Mouse (Mus musculus) embryonic facial prominence, embryonic 13.5 days (tissue): Measurements from ENCODE around the gene Wipi1. TPM values are rescaled to one million over a fixed set of nuclear protein-coding genes. Genes with fewer than 3 reads are reported as not detected.

Experiments
- ATAC-seq: fragments of 200-750 bp; cut with Nextera tagmentation; 2 replicates; pipeline ENCODE4 v1.8.0; 2017; ENCODE audit warnings: low read depth; ENCODE audit not compliant: insufficient number of reproducible peaks, insufficient read depth, low FRiP score, low TSS enrichment
- H3K27ac ChIP-seq: fragments of 300-500 bp; sonication (generic); 2 replicates; pipeline ENCODE4 v1.5.1; 2015; ENCODE audit warnings: moderate library complexity, mild to moderate bottlenecking, inconsistent platforms
- H3K27me3 ChIP-seq: fragments of 300-500 bp; sonication (generic); 2 replicates; pipeline ENCODE4 v1.6.1; 2015; ENCODE audit warnings: mild to moderate bottlenecking, inconsistent platforms
- H3K36me3 ChIP-seq: fragments of 300-500 bp; sonication (generic); 2 replicates; pipeline ENCODE4 v1.6.1; 2015; ENCODE audit warnings: mild to moderate bottlenecking, inconsistent platforms
- H3K4me1 ChIP-seq: fragments of 300-500 bp; sonication (generic); 2 replicates; pipeline ENCODE4 v1.6.1; 2015; ENCODE audit warnings: inconsistent platforms
- H3K4me2 ChIP-seq: fragments of 300-500 bp; sonication (generic); 2 replicates; pipeline ENCODE4 v1.6.1; 2015; ENCODE audit warnings: moderate library complexity, mild to moderate bottlenecking, inconsistent platforms
- H3K4me3 ChIP-seq: fragments of 300-500 bp; sonication (generic); 2 replicates; pipeline ENCODE4 v1.5.1; 2015; ENCODE audit warnings: mild to moderate bottlenecking, inconsistent platforms
- H3K9ac ChIP-seq: fragments of 300-500 bp; sonication (generic); 2 replicates; pipeline ENCODE4 v1.6.1; 2015; ENCODE audit warnings: mild to moderate bottlenecking, inconsistent platforms
- H3K9me3 ChIP-seq: fragments of 300-500 bp; sonication (generic); 2 replicates; pipeline ENCODE4 v1.6.1; 2016; ENCODE audit warnings: inconsistent platforms
- WGBS: fragments of 180-500 bp; shearing (Covaris S2); methylation state at CpG from one replicate; pipeline ENCODE4 v1.1.7; 2015; ENCODE audit warnings: mixed read lengths; 5-methylcytosine and 5-hydroxymethylcytosine counted together
- polyA plus RNA-seq: library from polyadenylated mRNA; unstranded; fragments of >200 nt; fragmentation: Nextera tagmentation; extraction: Ambion mirVana; gene quantifications from 2 replicates; pipeline ENCODE4 v1.2.1, GENCODE M21; 2015

The Wipi1 gene
- polyA plus RNA-seq, 1 experiment from 2014 or later = 53.5 TPM

- H3K27me3 ChIP-seq = no peaks in the 10 kb centered on the region
- no peak overlapping the region for H3K27ac ChIP-seq
- 72% methylated on average over 7 of the region's 7 CpGs for WGBS
- no peak for ATAC-seq
- H3K9ac ChIP-seq = no peak overlapping the region
- no peaks in the 10 kb centered on the region for H3K4me1 ChIP-seq
- no peak overlapping the region for H3K4me3 ChIP-seq
- H3K36me3 ChIP-seq = peaks cover 14% of the 10 kb centered on the region
- no peak overlapping the region for H3K4me2 ChIP-seq
- no peaks in the 10 kb centered on the region for H3K9me3 ChIP-seq
Observed at GRCm38 (mm10) chr11:109569809-109570208, 42.0 kb downstream of the Wipi1 start.

DNA sequence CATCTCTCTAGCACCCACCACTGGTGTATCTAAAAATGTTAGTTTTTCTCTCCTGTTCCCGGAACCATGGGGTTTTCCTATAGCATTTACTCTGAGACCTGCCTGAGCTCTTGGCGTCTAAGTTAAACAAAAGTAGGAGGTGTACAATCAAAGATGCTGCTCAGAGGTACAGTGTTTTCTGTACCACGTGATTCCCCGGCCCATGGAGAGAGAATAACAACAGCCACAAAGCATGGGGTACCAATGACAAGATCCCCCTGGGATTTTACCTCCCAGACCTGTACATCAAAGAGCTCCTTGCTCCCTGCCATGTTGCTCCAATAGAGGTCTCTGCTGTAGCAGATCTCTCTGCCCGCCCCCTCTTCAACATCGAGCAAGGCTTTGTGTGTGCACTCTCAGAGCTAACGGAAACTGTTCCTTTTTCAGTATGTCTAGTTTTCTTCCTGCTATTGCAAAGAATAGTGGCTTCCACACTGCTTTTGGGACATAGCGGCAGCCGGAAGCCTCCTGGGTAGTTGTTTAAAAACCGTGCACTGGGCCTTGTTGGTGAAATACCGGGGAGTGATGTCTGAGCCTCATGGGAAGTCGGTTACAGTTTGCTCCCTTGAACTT lies 42.7 kb downstream of the Wipi1 start:
- H3K4me3 ChIP-seq = no peak overlapping the region
- no peaks in the 10 kb centered on the region for H3K4me1 ChIP-seq
- H3K27ac ChIP-seq = no peak overlapping the region
- no peaks in the 10 kb centered on the region for H3K27me3 ChIP-seq
- no peak overlapping the region for H3K9ac ChIP-seq
- 70% methylated on average over 12 of the region's 12 CpGs for WGBS
- no peak overlapping the region for H3K4me2 ChIP-seq
- no peaks in the 10 kb centered on the region for H3K9me3 ChIP-seq
- ATAC-seq = no peak
- H3K36me3 ChIP-seq = peaks cover 14% of the 10 kb centered on the region

- Histone ChIP-seq H3K9me3 (no peaks in the 10 kb centered on the region), H3K4me1 (peaks cover 12% of the 10 kb centered on the region; the same call in 1 of the 2 replicates), H3K27ac (no peak overlapping the region), H3K4me3 (no peak overlapping the region), H3K4me2 (no peak overlapping the region), H3K27me3 (no peaks in the 10 kb centered on the region), H3K36me3 (no peaks in the 10 kb centered on the region), H3K9ac (no peak overlapping the region)
- WGBS = 74% methylated on average over 15 of the region's 15 CpGs
- ATAC-seq = no peak
Observed at GRCm38 (mm10) chr11:109564466-109565214, 47.1 kb downstream of the Wipi1 start.

- no peaks in the 10 kb centered on the region for H3K27me3 ChIP-seq
- no peak overlapping the region for H3K4me2 ChIP-seq
- H3K9ac ChIP-seq = no peak overlapping the region
- H3K4me3 ChIP-seq = no peak overlapping the region
- no peak overlapping the region for H3K27ac ChIP-seq
- WGBS = 87% methylated on average over 4 of the region's 4 CpGs
- peaks cover 12% of the 10 kb centered on the region; the same call in 1 of the 2 replicates for H3K4me1 ChIP-seq
- no peaks in the 10 kb centered on the region for H3K36me3 ChIP-seq
- ATAC-seq = no peak
- H3K9me3 ChIP-seq = no peaks in the 10 kb centered on the region
Observed at GRCm38 (mm10) chr11:109563708-109564107, 48.1 kb downstream of the Wipi1 start.

DNA sequence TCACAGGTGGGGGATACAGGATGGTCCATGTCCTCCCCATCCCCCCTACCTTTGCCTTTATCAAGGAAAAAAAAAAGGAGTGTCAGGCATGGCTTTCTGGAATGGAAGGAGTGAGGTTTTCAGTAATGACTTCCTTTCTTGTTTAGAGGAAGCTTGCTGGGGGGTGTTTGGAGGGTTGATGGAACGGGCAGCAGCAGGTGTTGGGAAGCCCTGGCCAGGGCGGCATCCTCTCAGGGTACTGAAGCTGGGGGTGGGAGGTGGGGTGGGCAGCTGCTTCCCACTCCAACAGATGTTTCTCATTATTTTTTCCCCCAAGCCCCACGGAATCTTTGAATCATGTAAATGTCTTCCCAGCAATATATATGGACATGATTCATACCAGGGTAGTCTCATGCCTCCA lies 50.3 kb downstream of the Wipi1 start:
- no peak for ATAC-seq
- H3K4me2 ChIP-seq = no peak overlapping the region
- no peak overlapping the region for H3K4me3 ChIP-seq
- no peak overlapping the region for H3K9ac ChIP-seq
- H3K4me1 ChIP-seq = peaks cover 12% of the 10 kb centered on the region; the same call in 1 of the 2 replicates
- no peak overlapping the region for H3K27ac ChIP-seq
- no peaks in the 10 kb centered on the region for H3K27me3 ChIP-seq
- no peaks in the 10 kb centered on the region for H3K9me3 ChIP-seq
- WGBS = 26% methylated on average over 3 of the region's 3 CpGs
- H3K36me3 ChIP-seq = no peaks in the 10 kb centered on the region

- Histone ChIP-seq H3K4me2 (no peak overlapping the region), H3K36me3 (no peaks in the 10 kb centered on the region), H3K4me3 (no peak overlapping the region), H3K27me3 (no peaks in the 10 kb centered on the region), H3K9ac (no peak overlapping the region), H3K27ac (no peak overlapping the region), H3K4me1 (peaks cover 12% of the 10 kb centered on the region; the same call in 1 of the 2 replicates), H3K9me3 (no peaks in the 10 kb centered on the region)
- no peak for ATAC-seq
- WGBS = 25% methylated on average over 9 of the region's 9 CpGs
Observed at GRCm38 (mm10) chr11:109560793-109561257, 50.9 kb downstream of the Wipi1 start.

DNA sequence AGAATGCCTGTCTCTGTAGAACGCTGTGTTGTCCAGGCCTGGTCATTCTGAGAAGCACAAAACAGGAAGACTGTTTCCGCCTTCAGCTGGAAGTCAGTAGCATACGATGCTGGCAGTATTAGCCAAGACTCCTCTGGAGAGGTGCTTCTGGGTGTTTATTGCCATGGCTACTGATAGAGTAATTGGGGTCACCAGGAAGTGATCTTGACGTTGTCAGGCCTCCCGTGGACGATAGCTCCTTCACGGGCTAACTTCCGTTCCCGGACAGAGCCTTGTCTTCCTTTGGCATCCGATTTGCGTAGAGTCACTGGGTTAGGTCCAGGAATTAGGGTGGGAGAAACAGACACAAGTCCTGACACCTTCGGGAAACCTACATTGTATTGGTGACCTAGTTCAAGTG lies 52.5 kb downstream of the Wipi1 start:
- H3K4me3 ChIP-seq = no peak overlapping the region
- no peaks in the 10 kb centered on the region for H3K9me3 ChIP-seq
- ATAC-seq = no peak
- no peaks in the 10 kb centered on the region for H3K27me3 ChIP-seq
- no peak overlapping the region for H3K9ac ChIP-seq
- H3K27ac ChIP-seq = no peak overlapping the region
- peaks cover 16% of the 10 kb centered on the region; the same call in 1 of the 2 replicates for H3K4me1 ChIP-seq
- no peaks in the 10 kb centered on the region for H3K36me3 ChIP-seq
- WGBS = 86% methylated on average over 12 of the region's 12 CpGs
- no peak overlapping the region for H3K4me2 ChIP-seq

- Histone ChIP-seq H3K36me3 (no peaks in the 10 kb centered on the region), H3K4me3 (no peak overlapping the region), H3K4me1 (peaks cover 16% of the 10 kb centered on the region; the same call in 1 of the 2 replicates), H3K27ac (no peak overlapping the region), H3K27me3 (no peaks in the 10 kb centered on the region), H3K9me3 (no peaks in the 10 kb centered on the region), H3K9ac (no peak overlapping the region), H3K4me2 (no peak overlapping the region)
- 85% methylated on average over 11 of the region's 11 CpGs for WGBS
- no peak for ATAC-seq
Observed at GRCm38 (mm10) chr11:109557419-109557818, 54.3 kb downstream of the Wipi1 start.

GRCm38 (mm10) chr11:109556130-109556529 lies 55.6 kb downstream of the Wipi1 start:
- Histone ChIP-seq H3K4me1 (peaks cover 11% of the 10 kb centered on the region; the same call in 1 of the 2 replicates), H3K9me3 (no peaks in the 10 kb centered on the region), H3K9ac (no peak overlapping the region), H3K4me2 (no peak overlapping the region), H3K27ac (no peak overlapping the region), H3K4me3 (no peak overlapping the region), H3K27me3 (no peaks in the 10 kb centered on the region), H3K36me3 (no peaks in the 10 kb centered on the region)
- WGBS = 85% methylated on average over 6 of the region's 6 CpGs
- ATAC-seq = no peak

DNA sequence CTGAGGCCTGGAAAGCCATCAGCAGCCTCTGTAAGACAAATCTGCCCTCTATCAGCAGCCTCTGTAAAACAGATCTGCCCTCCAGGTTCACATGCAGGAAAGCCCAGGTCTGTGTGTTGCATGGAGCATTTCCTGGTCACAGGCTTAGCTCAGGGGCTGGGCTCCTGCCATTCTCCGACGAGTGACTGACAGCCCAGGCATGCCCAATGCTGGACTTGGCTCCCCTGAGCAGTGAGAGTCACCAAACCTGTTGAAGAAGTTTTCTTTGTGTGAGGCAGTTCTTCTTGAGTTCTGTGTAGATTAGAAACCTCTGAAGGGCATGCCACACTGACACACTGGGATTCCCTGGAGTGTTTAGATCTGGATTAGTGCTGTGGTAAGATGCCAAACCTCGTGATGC lies 57.3 kb downstream of the Wipi1 start:
- Histone ChIP-seq H3K27me3 (no peaks in the 10 kb centered on the region), H3K4me2 (no peak overlapping the region), H3K4me3 (no peak overlapping the region), H3K9me3 (no peaks in the 10 kb centered on the region), H3K36me3 (no peaks in the 10 kb centered on the region), H3K27ac (peak overlapping the region; percentile 60), H3K4me1 (peaks cover 6% of the 10 kb centered on the region; the same call in 1 of the 2 replicates), H3K9ac (no peak overlapping the region)
- peak; percentile 59; the same call in 1 of the 2 replicates for ATAC-seq
- WGBS = 24% methylated on average over 3 of the region's 3 CpGs

DNA sequence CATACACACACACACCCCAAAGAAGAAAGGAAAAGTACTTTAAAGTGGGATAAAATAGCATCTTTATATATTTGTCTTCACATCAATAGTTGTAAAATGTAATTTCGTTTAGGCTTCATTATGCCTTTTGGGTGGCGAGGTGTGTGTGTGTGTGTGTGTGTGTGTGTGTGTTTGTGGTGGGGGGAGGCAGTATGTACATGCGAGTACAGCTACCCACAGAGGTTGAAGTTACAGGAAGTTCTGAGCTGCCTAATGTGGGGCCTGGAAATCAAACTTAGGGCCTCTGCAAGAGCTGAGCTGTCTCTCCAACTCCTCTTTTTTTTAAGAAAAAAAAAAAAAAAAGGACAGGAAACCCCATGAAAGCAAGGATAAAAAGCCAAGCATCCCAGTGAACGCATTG lies 57.8 kb downstream of the Wipi1 start:
- no peaks in the 10 kb centered on the region for H3K27me3 ChIP-seq
- peak overlapping the region; percentile 60 for H3K27ac ChIP-seq
- peaks cover 6% of the 10 kb centered on the region; the same call in 1 of the 2 replicates for H3K4me1 ChIP-seq
- no peaks in the 10 kb centered on the region for H3K9me3 ChIP-seq
- H3K36me3 ChIP-seq = no peaks in the 10 kb centered on the region
- no peak overlapping the region for H3K4me2 ChIP-seq
- ATAC-seq = no peak
- 60% methylated on average over 4 of the region's 4 CpGs for WGBS
- H3K4me3 ChIP-seq = no peak overlapping the region
- H3K9ac ChIP-seq = no peak overlapping the region
